Mouse (Mus musculus) ES-E14 (cell line): ENCODE results near the gene Klk6. TPM values are rescaled to one million over a fixed set of nuclear protein-coding genes. Genes with fewer than 3 reads are reported as not detected.
A peak's percentile ranks its signal among the peaks of the same experiment; 100 is the strongest.

ENCODE experiments used
- DNase-seq: peaks from one replicate; pipeline ENCODE4 v3.0.0-alpha.2; 2013; ENCODE audit warnings: low read depth, low spot score
- H3K27ac ChIP-seq: 2 replicates; pipeline ENCODE4 v1.5.1; 2012; ENCODE audit warnings: low read depth, mild to moderate bottlenecking, low read length, moderate library complexity, mixed read lengths; ENCODE audit not compliant: poor library complexity, insufficient read depth, severe bottlenecking
- H3K36me3 ChIP-seq: 2 replicates; pipeline ENCODE4 v1.6.1; 2012; ENCODE audit warnings: mild to moderate bottlenecking, low read length, moderate library complexity, mixed read lengths; ENCODE audit not compliant: control insufficient read depth, poor library complexity, insufficient read depth, severe bottlenecking
- H3K4me1 ChIP-seq, 2 experiments: fragments of 150-350 bp in 1 of 2; sonication (generic) in 1 of 2; 2 replicates each; pipeline ENCODE4 v1.6.1; 2012; ENCODE audit warnings: low read length in 2 of 2, mild to moderate bottlenecking in 1 of 2, mixed read lengths in 1 of 2; ENCODE audit not compliant: control insufficient read depth in 2 of 2, insufficient read depth in 2 of 2, poor library complexity in 1 of 2
- H3K4me3 ChIP-seq, 2 experiments: fragments of 150-350 bp in 1 of 2; sonication (generic) in 1 of 2; 2 replicates each; pipeline ENCODE4 v1.5.1; 2012; ENCODE audit warnings: low read length in 2 of 2, low read depth in 1 of 2, mild to moderate bottlenecking in 1 of 2, mixed read lengths in 1 of 2; ENCODE audit not compliant: insufficient read depth in 1 of 2, poor library complexity in 1 of 2, severe bottlenecking in 1 of 2
- H3K9ac ChIP-seq: 2 replicates; pipeline ENCODE4 v1.6.1; 2012; ENCODE audit warnings: low read depth, mild to moderate bottlenecking, low read length, mixed read lengths; ENCODE audit not compliant: poor library complexity, insufficient read depth, severe bottlenecking
- H3K9me3 ChIP-seq: fragments of 150-350 bp; sonication (generic); 2 replicates; pipeline ENCODE4 v1.6.1; 2012; ENCODE audit warnings: low read depth, mild to moderate bottlenecking, low read length; ENCODE audit not compliant: control insufficient read depth, insufficient read depth
- CHD2 ChIP-seq: IDR thresholded peaks from 2 replicates; pipeline ENCODE4 v1.6.1; 2014; ENCODE audit warnings: mild to moderate bottlenecking, low read depth, low read length, inconsistent platforms
- HCFC1 ChIP-seq: IDR thresholded peaks from 2 replicates; pipeline ENCODE4 v1.6.1; 2012; ENCODE audit warnings: low read length, inconsistent platforms, borderline replicate concordance; ENCODE audit not compliant: insufficient read depth
- MAFK ChIP-seq: IDR thresholded peaks from 2 replicates; pipeline ENCODE4 v1.6.1; 2014; ENCODE audit warnings: mild to moderate bottlenecking, low read depth, low read length, inconsistent platforms; ENCODE audit not compliant: insufficient read depth
- ZC3H11A ChIP-seq: IDR thresholded peaks from 2 replicates; pipeline ENCODE4 v1.6.1; 2012; ENCODE audit warnings: low read depth, mild to moderate bottlenecking, inconsistent platforms, low read length, borderline replicate concordance
- ZNF384 ChIP-seq: IDR thresholded peaks from 2 replicates; pipeline ENCODE4 v1.6.1; 2012; ENCODE audit warnings: low read depth, low read length, inconsistent platforms
- in situ Hi-C, 2 experiments: fragments of 600-800 bp; cut with MboI; formaldehyde crosslinking; loops; one replicate each; pipeline ENCODE4 v1.15.1; 2025; ENCODE audit warnings: low sequenced_read_pairs in 2 of 2, inconsistent platforms in 1 of 2; ENCODE audit not compliant: unreplicated experiment in 2 of 2
- total RNA-seq: library from RNA; depleted of rRNA; stranded (reverse); fragments of 300-350 nt; gene quantifications from 2 replicates; pipeline ENCODE4 v1.2.3, GENCODE M21; 2012; rRNA removed

The Klk6 gene
- 0.21 and 0.54 TPM in 2 replicates for total RNA-seq

DNA sequence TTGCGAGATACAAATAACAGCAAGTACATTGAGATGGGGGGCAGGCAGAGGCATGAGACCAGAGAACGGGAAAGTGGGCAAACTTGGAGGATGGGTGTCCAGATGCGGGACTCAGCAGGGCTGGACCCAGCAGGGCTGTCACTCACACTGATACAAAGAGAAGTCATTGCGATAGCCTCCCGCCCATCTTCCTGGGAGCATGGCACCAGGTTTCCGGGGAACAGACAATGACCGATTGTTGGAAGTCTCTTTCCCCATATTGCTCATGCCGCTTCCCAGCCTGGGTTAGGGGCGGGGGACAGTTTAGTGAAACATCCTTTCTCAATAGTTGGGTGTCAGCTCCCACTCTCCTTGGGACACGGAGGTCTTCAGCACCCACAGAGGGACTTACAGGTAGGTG, at the start of gene Klk6:
Gene Klk6, plus strand, starts transcription at position 301 of the 400 bp plus-strand sequence.
- Histone ChIP-seq H3K4me1 (no peaks in the 10 kb centered on the region; a peak in 1 of 4 replicates), H3K27ac (no peak within 1 kb of the TSS), H3K9ac (no peak within 1 kb of the TSS), H3K9me3 (no peaks in the 10 kb centered on the region), H3K36me3 (no peaks in the 10 kb centered on the region), H3K4me3 (no peak within 1 kb of the TSS)
- TF ChIP-seq HCFC1 (no peak), ZC3H11A (no peak), ZNF384 (no peak), CHD2 (no peak), MAFK (no peak)
- DNase-seq: no peak
- in situ Hi-C loops: no loop called here

DNA sequence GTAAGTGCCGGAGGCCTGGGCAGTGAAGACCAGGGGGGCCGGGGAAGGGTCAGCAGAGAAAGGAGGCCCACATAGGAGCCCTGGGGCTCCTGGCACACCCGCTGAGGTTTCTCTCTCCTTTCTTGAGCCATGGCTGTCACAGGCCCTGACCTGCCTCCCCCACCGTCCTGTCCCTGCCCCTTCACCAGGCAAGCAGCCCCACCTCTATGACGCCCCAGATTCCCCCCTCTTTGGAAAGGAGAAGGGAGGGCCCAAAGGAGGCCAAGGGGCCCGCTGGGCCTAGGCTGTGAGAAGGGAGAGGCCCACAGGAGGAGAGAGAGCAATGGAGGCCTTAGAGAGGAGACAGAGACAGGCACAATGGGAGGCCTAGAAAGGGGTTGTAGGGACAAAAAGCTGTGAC, 49.5 kb upstream of the Klk6 start:
- Histone ChIP-seq H3K4me3 (no peak overlapping the region), H3K27ac (no peak overlapping the region), H3K4me1 (peaks cover 0 to 20% of the 10 kb centered on the region in 2 experiments; a peak in 3 of 4 replicates), H3K36me3 (no peaks in the 10 kb centered on the region), H3K9ac (peak overlapping the region; percentile 55; the same call in 1 of the 2 replicates), H3K9me3 (no peaks in the 10 kb centered on the region)
- TF ChIP-seq CHD2 (no peak), ZC3H11A (no peak), MAFK (no peak), HCFC1 (no peak), ZNF384 (no peak)
- DNase-seq: no peak
- in situ Hi-C loops: no loop called here

DNA sequence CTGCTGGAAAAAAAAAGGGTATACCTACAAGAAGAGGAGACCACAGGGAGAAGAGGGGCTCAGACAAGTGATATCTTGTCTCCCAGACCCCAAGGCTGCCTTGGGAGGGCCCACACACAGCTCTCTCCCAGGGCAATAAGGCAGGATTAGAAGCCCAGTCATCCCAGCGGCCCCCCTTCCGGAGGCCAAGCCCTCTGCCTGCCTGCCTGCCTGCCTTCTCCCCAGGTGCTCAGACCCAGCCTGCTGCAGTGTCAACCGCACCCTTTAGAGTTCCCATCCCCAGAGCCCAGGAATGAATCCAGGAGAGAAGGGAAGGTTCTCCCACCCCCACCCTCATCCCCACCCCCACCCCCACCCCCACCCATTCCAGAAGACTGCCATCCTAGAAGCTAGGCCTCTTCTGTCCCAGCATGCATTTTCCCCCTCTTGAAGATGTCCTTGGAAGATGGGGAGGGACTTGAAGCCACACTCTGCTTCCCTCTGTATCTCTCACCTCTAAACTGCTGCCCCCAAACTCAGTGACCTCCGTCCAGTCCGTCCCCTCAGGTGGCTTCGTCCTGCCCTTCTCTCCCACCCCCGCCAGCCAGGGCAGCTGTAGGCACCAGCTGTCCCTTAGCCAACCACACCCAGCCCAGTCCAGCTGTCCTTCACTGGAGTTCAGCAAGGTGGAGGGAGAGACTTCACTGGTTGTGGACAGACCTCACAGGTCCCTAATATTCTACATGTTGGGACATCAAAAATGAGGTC, 48.8 kb upstream of the Klk6 start:
- H3K36me3 ChIP-seq: no peaks in the 10 kb centered on the region
- in situ Hi-C loops: no loop called here
- no peak for DNase-seq
- no peak overlapping the region for H3K4me3 ChIP-seq
- H3K9me3 ChIP-seq: no peaks in the 10 kb centered on the region
- peak overlapping the region; percentile 55; the same call in 1 of the 2 replicates for H3K9ac ChIP-seq
- peaks cover 0 to 24% of the 10 kb centered on the region in 2 experiments; a peak in 3 of 4 replicates for H3K4me1 ChIP-seq
- H3K27ac ChIP-seq: no peak overlapping the region
- TF ChIP-seq HCFC1: no peak
- TF ChIP-seq CHD2: no peak
- TF ChIP-seq ZNF384: no peak
- TF ChIP-seq ZC3H11A: no peak
- TF ChIP-seq MAFK: no peak

DNA sequence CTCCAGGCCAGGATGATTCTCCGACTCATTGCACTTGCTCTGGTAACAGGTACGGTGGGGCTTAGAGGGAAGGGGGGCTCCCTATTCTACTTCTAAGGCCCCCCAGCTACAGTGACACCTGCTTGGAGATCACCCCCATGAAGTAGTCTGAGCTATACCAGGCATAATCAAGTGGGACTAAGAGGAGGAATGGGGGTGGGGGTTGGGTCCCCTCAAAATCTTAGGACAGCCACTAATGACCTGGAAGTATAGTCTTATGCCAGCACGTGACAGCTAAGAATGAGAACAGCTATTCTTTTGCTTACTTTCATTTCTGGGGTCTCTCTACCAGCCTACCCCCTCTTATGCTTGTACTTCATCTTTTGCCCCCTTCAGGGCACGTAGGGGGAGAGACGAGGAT, 47.8 kb upstream of the Klk6 start:
- Histone ChIP-seq H3K9me3 (no peaks in the 10 kb centered on the region), H3K9ac (no peak overlapping the region), H3K36me3 (no peaks in the 10 kb centered on the region), H3K4me1 (peaks cover 0 to 33% of the 10 kb centered on the region in 2 experiments; a peak in 3 of 4 replicates), H3K4me3 (no peak overlapping the region), H3K27ac (no peak overlapping the region)
- in situ Hi-C loops: no loop called here
- DNase-seq: no peak
- TF ChIP-seq CHD2 (no peak), MAFK (no peak), ZNF384 (no peak), HCFC1 (no peak), ZC3H11A (no peak)
